ENCODE assay signal across 13 mouse cellular contexts in the genomic region with DNA sequence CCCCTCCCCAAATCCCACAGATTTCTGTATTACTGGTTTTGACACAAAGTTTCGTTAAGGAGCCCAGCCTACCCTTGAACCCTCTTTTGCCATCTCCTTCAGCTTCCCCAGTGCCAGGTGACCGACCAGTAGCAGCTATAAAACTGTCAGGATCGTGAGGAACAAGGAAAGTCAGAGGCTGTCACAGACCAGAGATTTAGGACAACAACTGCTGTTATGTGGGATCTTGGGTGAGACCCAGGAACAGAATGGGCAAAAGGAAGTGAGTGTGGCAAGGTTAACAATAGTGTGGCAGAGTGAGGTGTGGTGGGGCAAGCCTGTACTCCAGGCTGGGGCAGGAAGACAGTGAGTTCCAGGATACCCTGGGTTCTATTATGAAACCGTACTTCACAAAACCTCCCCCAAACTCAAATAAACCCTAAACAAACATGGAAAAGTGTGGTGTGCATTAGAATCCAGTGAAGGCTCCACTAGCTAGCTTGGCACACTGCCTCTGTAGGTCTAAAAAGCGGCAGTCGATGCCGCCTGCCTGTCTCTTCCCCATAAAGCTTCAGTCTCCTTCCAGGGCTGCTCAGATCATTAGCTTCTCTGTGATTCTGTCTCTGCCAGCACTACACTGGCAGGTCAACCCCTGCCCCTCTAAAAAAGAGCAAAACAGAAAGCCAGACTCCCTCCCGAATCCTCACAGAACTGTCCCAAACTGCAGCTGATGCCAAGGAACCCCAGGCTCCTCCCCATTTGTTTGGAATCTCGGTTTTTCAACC. TPM values are rescaled to one million over a fixed set of nuclear protein-coding genes. Genes with fewer than 3 reads are reported as not detected.
DNase-seq lines count a peak whose midpoint lies in the region; ATAC-seq lines count a peak whose summit lies in the region.
"Had no signal": no experiment of that assay in that cellular context is flagged by ENCODE, and none has a peak within 500 bp of the region (broad histone marks: within the 10 kb centered on the region; RNA-seq: fewer than 3 reads in every experiment).

No protein-coding gene starts in this region.

- H3K27me3 ChIP-seq in forebrain, embryonic 13.5 days = no peaks in the 10 kb centered on the region
- no peaks in the 10 kb centered on the region for H3K27me3 ChIP-seq in forebrain, embryonic 10.5 days (ENCODE audit: poor library complexity, severe bottlenecking)
- H3K27me3 ChIP-seq in kidney, embryonic 14.5 days (ENCODE audit: control insufficient read depth, insufficient read depth, low read length) = no peaks in the 10 kb centered on the region
- no peaks in the 10 kb centered on the region for H3K27me3 ChIP-seq in neural tube, embryonic 15.5 days (replicated peaks)
- H3K27me3 ChIP-seq: neural tube, embryonic 13.5 days had no signal

- no peaks in the 10 kb centered on the region for H3K36me3 ChIP-seq in forebrain, embryonic 13.5 days (ENCODE audit: poor library complexity, severe bottlenecking)
- H3K36me3 ChIP-seq in forebrain, embryonic 10.5 days (replicated peaks) = no peaks in the 10 kb centered on the region
- H3K36me3 ChIP-seq in kidney, embryonic 14.5 days (ENCODE audit: control insufficient read depth, insufficient read depth, low read length) = no peaks in the 10 kb centered on the region
- no peaks in the 10 kb centered on the region for H3K36me3 ChIP-seq in neural tube, embryonic 15.5 days
- H3K36me3 ChIP-seq: neural tube, embryonic 13.5 days had no signal

- WGBS in forebrain, embryonic 13.5 days = 73% methylated on average over 9 of the region's 9 CpGs
- 80% methylated on average over 9 of the region's 9 CpGs for whole genome bisulfite sequencing in forebrain, embryonic 10.5 days
- 39% methylated on average over 9 of the region's 9 CpGs for WGBS in kidney, embryonic 14.5 days
- WGBS in neural tube, embryonic 15.5 days = 46% methylated on average over 9 of the region's 9 CpGs

- no peak for DNase-seq in forebrain, embryonic 10.5 days (ENCODE audit: extremely low spot score, low spot score)
- no peak for DNase-seq in kidney, adult 8-10 months
- DNase-seq in neural tube, embryonic 10.5 days (ENCODE audit: extremely low spot score, low spot score) = no peak
- DNase-seq in thymus, postnatal 25 days = no peak
- DNase-seq in adrenal gland, postnatal 10 days = no peak
- DNase-seq: adrenal gland, postnatal 36 days; kidney, postnatal 25 days; left cerebral cortex, postnatal 4 days; spleen, adult 18-20 months had no signal

- peak overlapping the region; percentile 19; the same call in 1 of the 2 replicates for H3K27ac ChIP-seq in forebrain, embryonic 13.5 days
- no peak overlapping the region for H3K27ac ChIP-seq in forebrain, embryonic 10.5 days
- H3K27ac ChIP-seq in kidney, embryonic 14.5 days (ENCODE audit: low read depth, low read length) = peak overlapping the region; percentile 10; the same call in 1 of the 2 replicates
- peak overlapping the region; percentile 64 for H3K27ac ChIP-seq in neural tube, embryonic 15.5 days (replicated peaks)
- H3K27ac ChIP-seq: neural tube, embryonic 13.5 days had no signal

- ATAC-seq in forebrain, embryonic 13.5 days = no peak
- no peak for ATAC-seq in kidney, embryonic 14.5 days (ENCODE audit: low FRiP score, low TSS enrichment)
- ATAC-seq in neural tube, embryonic 15.5 days (ENCODE audit: low FRiP score) = no peak

- H3K4me2 ChIP-seq in forebrain, embryonic 13.5 days = no peak overlapping the region
- H3K4me2 ChIP-seq in kidney, embryonic 14.5 days (replicated peaks; ENCODE audit: low read depth, low read length) = no peak overlapping the region
- no peak overlapping the region for H3K4me2 ChIP-seq in neural tube, embryonic 15.5 days
- H3K4me2 ChIP-seq: neural tube, embryonic 13.5 days had no signal

- peaks cover 27% of the 10 kb centered on the region for H3K4me1 ChIP-seq in forebrain, embryonic 13.5 days
- H3K4me1 ChIP-seq in forebrain, embryonic 10.5 days = peaks cover 49% of the 10 kb centered on the region
- peaks cover 60% of the 10 kb centered on the region for H3K4me1 ChIP-seq in kidney, embryonic 14.5 days (ENCODE audit: control insufficient read depth, insufficient read depth, low read length)
- peaks cover 41% of the 10 kb centered on the region for H3K4me1 ChIP-seq in neural tube, embryonic 15.5 days

- H3K4me3 ChIP-seq in forebrain, embryonic 13.5 days = no peak overlapping the region
- no peak overlapping the region for H3K4me3 ChIP-seq in forebrain, embryonic 10.5 days
- H3K4me3 ChIP-seq in kidney, embryonic 14.5 days (ENCODE audit: low read length) = no peak overlapping the region
- no peak overlapping the region for H3K4me3 ChIP-seq in neural tube, embryonic 15.5 days (replicated peaks)
- H3K4me3 ChIP-seq: neural tube, embryonic 13.5 days had no signal

- H3K9ac ChIP-seq in forebrain, embryonic 13.5 days = no peak overlapping the region
- H3K9ac ChIP-seq in kidney, embryonic 14.5 days (ENCODE audit: low read depth, low read length) = no peak overlapping the region
- H3K9ac ChIP-seq in neural tube, embryonic 15.5 days (replicated peaks) = no peak overlapping the region; the same call in 1 of the 2 replicates
- H3K9ac ChIP-seq: neural tube, embryonic 13.5 days had no signal

- H3K9me3 ChIP-seq in forebrain, embryonic 13.5 days (replicated peaks) = no peaks in the 10 kb centered on the region
- no peaks in the 10 kb centered on the region for H3K9me3 ChIP-seq in forebrain, embryonic 10.5 days
- no peaks in the 10 kb centered on the region for H3K9me3 ChIP-seq in kidney, embryonic 14.5 days (ENCODE audit: control insufficient read depth, low read length)
- H3K9me3 ChIP-seq in neural tube, embryonic 15.5 days (replicated peaks) = no peaks in the 10 kb centered on the region
- H3K9me3 ChIP-seq: neural tube, embryonic 13.5 days had no signal

RNA-seq across cellular contexts. Expression of a gene that starts 17.6 kb away (rescaled TPM):
- polyA plus RNA-seq in forebrain, embryonic 13.5 days (2015; fragmentation: Nextera tagmentation; extraction: Ambion mirVana) = 48.3 and 52.3 TPM in 2 replicates
- polyA plus RNA-seq in forebrain, embryonic 10.5 days (2016; fragmentation: Nextera tagmentation; extraction: Ambion mirVana) = 35.3 and 38.2 TPM in 2 replicates
- polyA plus RNA-seq in kidney, embryonic 14.5 days (2014; fragmentation: Nextera tagmentation; extraction: Ambion mirVana) = 116 and 118 TPM in 2 replicates
- polyA plus RNA-seq in neural tube, embryonic 15.5 days (2015; fragmentation: Nextera tagmentation; extraction: Ambion mirVana) = 112 and 130 TPM in 2 replicates
- 100 to 1,000 TPM; 120 TPM for total RNA-seq in adrenal gland, postnatal 10 days (2021)
